Mouse (Mus musculus) liver, embryonic 16.5 days (tissue): ENCODE measurements around the gene Mettl17. TPM values are rescaled to one million over a fixed set of nuclear protein-coding genes. Genes with fewer than 3 reads are reported as not detected.

ENCODE experiments used
- ATAC-seq: fragments of 200-750 bp; cut with Nextera tagmentation; 2 replicates; pipeline ENCODE4 v1.8.0; 2017; ENCODE audit warnings: low read depth, mild to moderate bottlenecking, moderate number of reproducible peaks, moderate library complexity
- H3K27ac ChIP-seq: fragments of 300-500 bp; sonication (generic); 2 replicates; pipeline ENCODE4 v1.5.1; 2014; ENCODE audit warnings: mild to moderate bottlenecking, low read length
- H3K27me3 ChIP-seq: fragments of 300-500 bp; sonication (generic); 2 replicates; pipeline ENCODE4 v1.6.1; 2014; ENCODE audit warnings: low read depth, low read length, mixed read lengths; ENCODE audit not compliant: control insufficient read depth, insufficient read depth
- H3K36me3 ChIP-seq: fragments of 300-500 bp; sonication (generic); 2 replicates; pipeline ENCODE4 v1.6.1; 2014; ENCODE audit warnings: mild to moderate bottlenecking; ENCODE audit not compliant: control insufficient read depth, insufficient read depth
- H3K4me1 ChIP-seq: fragments of 300-500 bp; sonication (generic); 2 replicates; pipeline ENCODE4 v1.6.1; 2014; ENCODE audit warnings: low read depth, low read length, mixed read lengths; ENCODE audit not compliant: control insufficient read depth
- H3K4me2 ChIP-seq: fragments of 300-500 bp; sonication (generic); 2 replicates; pipeline ENCODE4 v1.6.1; 2014; ENCODE audit warnings: low read depth, low read length, mixed read lengths
- H3K4me3 ChIP-seq: fragments of 300-500 bp; sonication (generic); 2 replicates; pipeline ENCODE4 v1.5.1; 2014; ENCODE audit warnings: low read depth, mild to moderate bottlenecking, low read length
- H3K9ac ChIP-seq: fragments of 300-500 bp; sonication (generic); 2 replicates; pipeline ENCODE4 v1.6.1; 2014; ENCODE audit warnings: low read depth, low read length
- H3K9me3 ChIP-seq: fragments of 300-500 bp; sonication (generic); replicated peaks from 2 replicates; pipeline ENCODE4 v1.6.1; 2016; ENCODE audit warnings: low read length; ENCODE audit not compliant: control insufficient read depth
- WGBS: fragments of 180-500 bp; shearing (Covaris S2); extraction: QIAGEN DNeasy Blood & Tissue Kit; methylation state at CpG from one replicate; pipeline ENCODE4 v1.1.7; 2014; ENCODE audit not compliant: insufficient replicate concordance; 5-methylcytosine and 5-hydroxymethylcytosine counted together
- microRNA-seq: library from miRNA; unstranded; fragments of <30 nt; microRNA quantifications from one replicate; pipeline ENCODE4, GENCODE M21; 2016
- polyA plus RNA-seq: library from polyadenylated mRNA; unstranded; fragments of >200 nt; fragmentation: Nextera tagmentation; extraction: Ambion mirVana; gene quantifications from 2 replicates; pipeline ENCODE4 v1.2.1, GENCODE M21; 2015

Gene Mettl17
- polyA plus RNA-seq, 1 experiment from 2014 or later = 10.8 TPM

GRCm38 (mm10) chr14:51930824-51931223, 46.2 kb downstream of the Mettl17 start:
- Histone ChIP-seq H3K27ac (no peak overlapping the region), H3K4me2 (no peak overlapping the region), H3K36me3 (no peaks in the 10 kb centered on the region), H3K9ac (no peak overlapping the region), H3K4me3 (no peak overlapping the region), H3K9me3 (no peaks in the 10 kb centered on the region), H3K27me3 (no peaks in the 10 kb centered on the region), H3K4me1 (no peaks in the 10 kb centered on the region; the same call in 1 of the 2 replicates)
- WGBS = 30% methylated on average over 5 of the region's 5 CpGs
- ATAC-seq = no peak

- no peak overlapping the region for H3K4me3 ChIP-seq
- ATAC-seq = peak; percentile 64
- no peaks in the 10 kb centered on the region for H3K9me3 ChIP-seq
- H3K36me3 ChIP-seq = no peaks in the 10 kb centered on the region
- H3K9ac ChIP-seq = no peak overlapping the region
- WGBS = 40% methylated on average over 10 of the region's 10 CpGs
- no peaks in the 10 kb centered on the region; the same call in 1 of the 2 replicates for H3K4me1 ChIP-seq
- H3K27me3 ChIP-seq = no peaks in the 10 kb centered on the region
- H3K4me2 ChIP-seq = no peak overlapping the region
- H3K27ac ChIP-seq = 0 out of 2 replicates have a peak overlapping the region, but pooled peaks have one; percentile 47
These were observed 47.7 kb downstream of the Mettl17 start for GRCm38 (mm10) chr14:51932092-51933020.

GRCm38 (mm10) chr14:51939005-51939404, 54.4 kb downstream of the Mettl17 start:
- 73% methylated on average over 9 of the region's 9 CpGs for WGBS
- H3K27ac ChIP-seq = no peak overlapping the region
- ATAC-seq = no peak
- no peaks in the 10 kb centered on the region for H3K9me3 ChIP-seq
- H3K4me2 ChIP-seq = no peak overlapping the region
- peaks cover 14% of the 10 kb centered on the region for H3K4me1 ChIP-seq
- H3K4me3 ChIP-seq = no peak overlapping the region
- no peaks in the 10 kb centered on the region for H3K36me3 ChIP-seq
- no peak overlapping the region for H3K9ac ChIP-seq
- H3K27me3 ChIP-seq = no peaks in the 10 kb centered on the region

- Histone ChIP-seq H3K4me1 (peaks cover 14% of the 10 kb centered on the region), H3K36me3 (no peaks in the 10 kb centered on the region), H3K27ac (peak overlapping the region; percentile 41), H3K9ac (no peak overlapping the region), H3K9me3 (no peaks in the 10 kb centered on the region), H3K27me3 (no peaks in the 10 kb centered on the region), H3K4me3 (no peak overlapping the region), H3K4me2 (no peak overlapping the region)
- ATAC-seq = peak; percentile 50; the same call in 1 of the 2 replicates
- WGBS = 30% methylated on average over 8 of the region's 8 CpGs
These were observed 56.4 kb downstream of the Mettl17 start for GRCm38 (mm10) chr14:51940944-51941560.

GRCm38 (mm10) chr14:51941577-51941976, 56.9 kb downstream of the Mettl17 start:
- no peaks in the 10 kb centered on the region for H3K9me3 ChIP-seq
- peak overlapping the region; percentile 41; the same call in 1 of the 2 replicates for H3K27ac ChIP-seq
- no peak overlapping the region for H3K9ac ChIP-seq
- no peaks in the 10 kb centered on the region for H3K36me3 ChIP-seq
- H3K27me3 ChIP-seq = no peaks in the 10 kb centered on the region
- ATAC-seq = peak; percentile 71
- WGBS = 52% methylated on average over 9 of the region's 9 CpGs
- no peak overlapping the region for H3K4me3 ChIP-seq
- peaks cover 14% of the 10 kb centered on the region for H3K4me1 ChIP-seq
- no peak overlapping the region for H3K4me2 ChIP-seq

GRCm38 (mm10) chr14:51942236-51942635, 57.6 kb downstream of the Mettl17 start:
- Histone ChIP-seq H3K9ac (no peak overlapping the region), H3K36me3 (no peaks in the 10 kb centered on the region), H3K27ac (no peak overlapping the region), H3K9me3 (no peaks in the 10 kb centered on the region), H3K4me3 (no peak overlapping the region), H3K4me2 (no peak overlapping the region), H3K27me3 (no peaks in the 10 kb centered on the region), H3K4me1 (peaks cover 14% of the 10 kb centered on the region)
- WGBS = 28% methylated on average over 7 of the region's 7 CpGs
- ATAC-seq = no peak

Small RNA genes lying within 50 kb of the gene (microRNA-seq; reads per million reads assigned to microRNA genes)
- not detected for gene Gm27375

Other genes with a start within 250 kb of the Mettl17 start
- gene Gm4181, start 249.2 kb upstream of the Mettl17 start, polyA plus RNA-seq = not detected in 2 replicates
- not detected in 2 replicates for gene Gm17079, start 189.4 kb upstream of the Mettl17 start, polyA plus RNA-seq
- gene Gm5800, start 167.7 kb upstream of the Mettl17 start, polyA plus RNA-seq = not detected in 2 replicates
- not detected in 2 replicates for gene Ang4, start 111.3 kb upstream of the Mettl17 start, polyA plus RNA-seq
- gene AY358078, start 84.8 kb upstream of the Mettl17 start, polyA plus RNA-seq = not detected in 2 replicates
- 13.2 and 14.6 TPM in 2 replicates for gene Ear6, start 31.1 kb upstream of the Mettl17 start, polyA plus RNA-seq
- gene Slc39a2, start 8.0 kb downstream of the Mettl17 start, polyA plus RNA-seq = 0.06 and 0.09 TPM in 2 replicates
- gene Ndrg2, start 29.3 kb downstream of the Mettl17 start, polyA plus RNA-seq = 51.8 and 66.4 TPM in 2 replicates
- not detected in 2 replicates for gene Tppp2, start 33.6 kb downstream of the Mettl17 start, polyA plus RNA-seq
- gene Rnase13, start 37.9 kb downstream of the Mettl17 start, polyA plus RNA-seq = not detected in 2 replicates
- gene Arhgef40, start 99.9 kb downstream of the Mettl17 start, polyA plus RNA-seq = 12.5 and 14.6 TPM in 2 replicates
- 0.15 and 0.28 TPM in 2 replicates for gene Tmem253, start 130.8 kb downstream of the Mettl17 start, polyA plus RNA-seq
- 7.4 and 8.9 TPM in 2 replicates for gene Zfp219, start 135.9 kb downstream of the Mettl17 start, polyA plus RNA-seq
- not detected in 2 replicates for gene Olfr221, start 157.6 kb downstream of the Mettl17 start, polyA plus RNA-seq
- 202 and 237 TPM in 2 replicates for gene Hnrnpc, start 219.2 kb downstream of the Mettl17 start, polyA plus RNA-seq
- 34.5 and 35.9 TPM in 2 replicates for gene Rpgrip1, start 225.9 kb downstream of the Mettl17 start, polyA plus RNA-seq